Mouse (Mus musculus) brain, adult 2 months (tissue): Measurements from ENCODE around the gene Nrd1.
A peak's percentile ranks its signal among the peaks of the same experiment; 100 is the strongest.

ENCODE experiments used
- DNase-seq: peaks from one replicate; pipeline ENCODE4 v3.0.0; 2011; ENCODE audit warnings: low read depth, low spot score

The Nrd1 gene

GRCm38 (mm10) chr4:109094269-109094668 lies 93.8 kb downstream of the Nrd1 start:
- DNase-seq = no peak

GRCm38 (mm10) chr4:109098861-109099260 lies 98.4 kb downstream of the Nrd1 start:
- no peak for DNase-seq

- DNase-seq = no peak
These were observed 102.1 kb downstream of the Nrd1 start for GRCm38 (mm10) chr4:109102574-109102973.

DNA sequence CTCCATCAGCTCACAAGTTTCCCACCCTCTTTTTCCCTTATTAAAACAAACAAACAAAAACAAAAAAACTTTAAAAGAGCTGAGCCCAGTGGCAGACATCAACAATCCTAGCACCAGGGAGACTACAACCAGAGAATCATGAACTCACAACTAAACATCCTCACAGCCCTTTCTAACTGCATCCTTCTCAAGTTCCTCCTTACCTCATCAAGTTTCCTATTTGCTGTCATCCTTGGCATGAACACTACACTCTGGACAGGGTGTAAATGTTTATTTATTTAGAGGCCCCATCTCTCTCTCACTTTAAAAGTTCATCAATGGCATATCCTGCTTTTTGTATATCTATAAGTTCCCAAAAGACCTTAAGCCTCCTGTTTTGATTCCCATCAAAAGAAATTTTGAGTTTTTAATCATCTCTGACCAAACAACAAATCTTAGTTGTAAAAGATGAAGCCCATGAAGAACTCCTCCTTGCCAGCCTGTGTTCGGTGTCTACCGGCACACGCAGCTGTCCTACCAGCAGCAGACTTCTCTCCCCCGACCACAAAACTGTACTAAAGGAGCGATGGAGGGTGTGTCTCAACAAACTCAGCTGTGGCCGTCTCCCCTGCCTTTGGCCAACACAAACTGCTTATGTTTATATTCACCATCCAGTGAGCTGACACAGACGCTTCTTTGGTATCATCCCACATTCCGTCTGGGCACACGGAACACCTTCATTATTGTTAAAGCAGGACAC lies 102.9 kb downstream of the Nrd1 start:
- no peak for DNase-seq

- DNase-seq = no peak
These were observed 104.8 kb downstream of the Nrd1 start for GRCm38 (mm10) chr4:109105254-109105653.

DNA sequence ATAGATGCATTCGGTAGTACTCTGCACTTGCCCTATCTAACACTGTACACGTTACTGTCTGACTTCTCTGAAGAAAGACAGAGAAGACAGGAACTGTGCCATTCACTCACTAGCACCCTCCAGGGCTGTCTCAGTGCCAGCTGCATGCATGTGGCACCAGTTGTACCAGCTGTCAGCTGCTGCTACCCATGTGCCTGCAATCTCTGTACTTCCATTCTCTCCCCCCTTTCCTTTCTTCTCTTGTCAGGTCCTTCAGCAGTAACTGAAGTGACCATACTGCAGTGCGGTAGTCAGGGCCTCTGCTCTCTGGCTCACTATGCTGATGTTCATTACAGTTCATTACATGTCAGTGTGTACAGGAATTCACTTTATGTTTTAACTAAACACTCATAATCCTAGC lies 105.6 kb downstream of the Nrd1 start:
- peak; percentile 61 for DNase-seq

- no peak for DNase-seq
These were observed 106.1 kb downstream of the Nrd1 start for GRCm38 (mm10) chr4:109106594-109106993.

DNA sequence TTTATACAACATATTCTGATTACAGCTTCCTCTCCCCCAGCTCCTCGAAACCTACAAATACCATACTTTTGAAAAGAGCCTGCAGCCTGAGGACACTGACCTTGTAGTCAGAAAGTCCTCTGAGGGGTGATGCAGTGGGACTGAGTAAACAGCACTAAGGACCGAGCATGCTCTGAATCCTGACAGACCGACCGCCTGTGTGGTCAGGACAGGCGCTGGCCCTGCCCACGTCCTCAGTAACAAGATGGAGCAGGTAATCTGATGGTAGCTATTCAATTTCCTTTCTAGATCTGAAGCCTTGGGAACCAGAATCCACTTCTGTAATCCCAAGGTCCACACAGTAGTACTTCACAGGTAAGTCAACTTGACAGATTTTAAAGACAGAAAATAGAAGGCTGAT lies 108.6 kb downstream of the Nrd1 start:
- DNase-seq = no peak

- no peak for DNase-seq
These were observed 109.2 kb downstream of the Nrd1 start for GRCm38 (mm10) chr4:109109686-109110085.

DNA sequence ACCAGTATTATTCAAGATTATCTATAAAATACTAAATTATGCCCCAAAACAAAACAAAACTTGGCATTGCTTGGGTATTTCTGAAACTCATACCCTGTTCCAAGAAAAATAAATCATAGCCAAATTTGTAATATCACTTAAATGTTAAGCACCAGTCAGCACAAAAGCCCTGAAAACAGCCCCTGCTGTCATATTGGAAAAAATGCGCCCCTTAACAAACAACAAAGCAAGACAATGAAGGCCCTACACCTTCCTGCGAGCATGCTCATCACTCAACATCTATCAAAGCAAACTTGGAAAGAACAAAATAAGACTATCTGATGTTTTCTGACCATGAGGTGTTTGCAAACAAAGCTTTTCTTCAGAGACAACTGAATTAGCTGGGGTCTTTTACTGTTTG lies 110.5 kb downstream of the Nrd1 start:
- no peak for DNase-seq
